Mouse (Mus musculus) CH12.LX (cell line): ENCODE measurements around the gene 9530053A07Rik. TPM values are rescaled to one million over a fixed set of nuclear protein-coding genes. Genes with fewer than 3 reads are reported as not detected.
A peak's percentile ranks its signal among the peaks of the same experiment; 100 is the strongest.
"Not testable (repeated sequence)": the region's sequence is repeated elsewhere in the genome, so short reads cannot be mapped to it uniquely, and the experiment has no call there.

ENCODE experiments used
- DNase-seq: peaks from one replicate; pipeline ENCODE4 v3.0.0-alpha.2; 2013; ENCODE audit errors: extremely low read depth
- H3K27ac ChIP-seq: 2 replicates; pipeline ENCODE4 v1.5.1; 2012; ENCODE audit warnings: low read depth, mild to moderate bottlenecking, control low read depth, moderate library complexity; ENCODE audit not compliant: insufficient read depth
- H3K27me3 ChIP-seq: replicated peaks from 2 replicates; pipeline ENCODE3; 2012; ENCODE audit warnings: inconsistent platforms
- H3K36me3 ChIP-seq, 2 experiments: replicated peaks in 1 of 2; 2 replicates each; pipeline versions ENCODE3 to v1.6.1; 2012; ENCODE audit warnings: inconsistent platforms in 1 of 2, low read length in 1 of 2, mild to moderate bottlenecking in 1 of 2, mixed read lengths in 1 of 2, moderate library complexity in 1 of 2; ENCODE audit not compliant: control insufficient read depth in 1 of 2, insufficient read depth in 1 of 2
- H3K4me1 ChIP-seq, 2 experiments: 2 replicates each; pipeline ENCODE4 v1.6.1; 2012; ENCODE audit warnings: inconsistent platforms in 1 of 2, moderate library complexity in 1 of 2; ENCODE audit not compliant: insufficient read depth in 2 of 2, control insufficient read depth in 1 of 2
- H3K4me2 ChIP-seq: 2 replicates; pipeline ENCODE4 v1.6.1; 2012; ENCODE audit warnings: low read depth, mild to moderate bottlenecking, control low read depth; ENCODE audit not compliant: poor library complexity, insufficient read depth, severe bottlenecking
- H3K4me3 ChIP-seq, 3 experiments: fragments of 150-350 bp in 1 of 3; sonication (generic) in 1 of 3; replicated peaks in 1 of 3; 2 replicates each; pipeline versions ENCODE3 to v1.5.1; 2011 to 2012; ENCODE audit warnings: low read depth in 2 of 3, low read length in 2 of 3, mild to moderate bottlenecking in 2 of 3, moderate library complexity in 2 of 3, control low read depth in 1 of 3, improper control_type of control experiment in 1 of 3, inconsistent platforms in 1 of 3, mixed read lengths in 1 of 3; ENCODE audit not compliant: poor library complexity in 1 of 3
- H3K79me2 ChIP-seq: replicated peaks from 2 replicates; pipeline ENCODE4 v1.6.1; 2012; ENCODE audit warnings: mild to moderate bottlenecking, moderate library complexity; ENCODE audit not compliant: control insufficient read depth, poor library complexity, insufficient read depth, severe bottlenecking; ENCODE audit errors: extremely low read depth
- H3K9ac ChIP-seq: 2 replicates; pipeline ENCODE4 v1.6.1; 2012; ENCODE audit warnings: low read depth, mild to moderate bottlenecking, control low read depth, moderate library complexity; ENCODE audit not compliant: insufficient read depth
- H3K9me3 ChIP-seq: replicated peaks from 2 replicates; pipeline ENCODE3; 2012; ENCODE audit warnings: low read length, inconsistent platforms, mixed read lengths
- BHLHE40 ChIP-seq: IDR thresholded peaks from 2 replicates; pipeline ENCODE4 v1.6.1; 2011; ENCODE audit warnings: mild to moderate bottlenecking, low read depth, low read length, improper control_type of control experiment
- CHD1 ChIP-seq: IDR thresholded peaks from 2 replicates; pipeline ENCODE4 v1.6.1; 2012; ENCODE audit warnings: low read depth, low read length, improper control_type of control experiment, inconsistent platforms
- CHD2 ChIP-seq: IDR thresholded peaks from 2 replicates; pipeline ENCODE4 v1.6.1; 2011; ENCODE audit warnings: low read length, improper control_type of control experiment
- CTCF ChIP-seq, 2 experiments: IDR thresholded peaks in 1 of 2; conservative IDR thresholded peaks in 1 of 2; 2 replicates each; pipeline ENCODE4 v1.5.1; 2011 to 2012; ENCODE audit warnings: low read depth in 2 of 2, low read length in 2 of 2, improper control_type of control experiment in 1 of 2, inconsistent platforms in 1 of 2, mild to moderate bottlenecking in 1 of 2, moderate library complexity in 1 of 2
- ELF1 ChIP-seq: IDR thresholded peaks from 2 replicates; pipeline ENCODE4 v1.6.1; 2014; ENCODE audit warnings: low read depth, mild to moderate bottlenecking, inconsistent platforms, low read length, improper control_type of control experiment
- ETS1 ChIP-seq: conservative IDR thresholded peaks from 2 replicates; pipeline ENCODE4 v1.6.1; 2012; ENCODE audit warnings: low read depth, mild to moderate bottlenecking, inconsistent platforms, low read length, improper control_type of control experiment, moderate library complexity
- HCFC1 ChIP-seq: IDR thresholded peaks from 2 replicates; pipeline ENCODE4 v1.6.1; 2012; ENCODE audit warnings: low read depth, mild to moderate bottlenecking, inconsistent platforms, low read length, improper control_type of control experiment
- MAZ ChIP-seq: IDR thresholded peaks from 2 replicates; pipeline ENCODE4 v1.6.1; 2012; ENCODE audit warnings: low read depth, mild to moderate bottlenecking, inconsistent platforms, low read length, improper control_type of control experiment, moderate library complexity
- NELFE ChIP-seq: IDR thresholded peaks from 2 replicates; pipeline ENCODE4 v1.6.1; 2011; ENCODE audit warnings: low read depth, low read length, improper control_type of control experiment
- NRF1 ChIP-seq: IDR thresholded peaks from 2 replicates; pipeline ENCODE4 v1.6.1; 2014; ENCODE audit warnings: low read depth, mild to moderate bottlenecking, inconsistent platforms, low read length, improper control_type of control experiment, moderate library complexity
- PAX5 ChIP-seq: IDR thresholded peaks from 2 replicates; pipeline ENCODE4 v1.6.1; 2012; ENCODE audit warnings: low read length, inconsistent platforms, mixed read lengths
- POLR2A ChIP-seq: IDR thresholded peaks from 2 replicates; pipeline ENCODE4 v1.6.1; 2011; ENCODE audit warnings: low read depth, mild to moderate bottlenecking, improper control_type of control experiment, low read length
- SIN3A ChIP-seq: IDR thresholded peaks from 2 replicates; pipeline ENCODE4 v1.6.1; 2012; ENCODE audit warnings: low read length, improper control_type of control experiment, inconsistent platforms
- SMC3 ChIP-seq: IDR thresholded peaks from 2 replicates; pipeline ENCODE4 v1.6.1; 2011; ENCODE audit warnings: low read depth, low read length, improper control_type of control experiment
- TCF12 ChIP-seq: IDR thresholded peaks from 2 replicates; pipeline ENCODE4 v1.6.1; 2014; ENCODE audit warnings: low read depth, mild to moderate bottlenecking, inconsistent platforms, low read length, improper control_type of control experiment
- UBTF ChIP-seq: IDR thresholded peaks from 2 replicates; pipeline ENCODE4 v1.6.1; 2012; ENCODE audit warnings: low read depth, mild to moderate bottlenecking, inconsistent platforms, low read length, improper control_type of control experiment, moderate library complexity
- USF1 ChIP-seq: IDR thresholded peaks from 2 replicates; pipeline ENCODE4 v1.6.1; 2014; ENCODE audit warnings: low read depth, mild to moderate bottlenecking, inconsistent platforms, low read length, improper control_type of control experiment
- ZC3H11A ChIP-seq: IDR thresholded peaks from 2 replicates; pipeline ENCODE4 v1.6.1; 2012; ENCODE audit warnings: low read depth, mild to moderate bottlenecking, inconsistent platforms, low read length, improper control_type of control experiment
- dilution Hi-C: fragments of 300-500 bp; cut with MboI; formaldehyde crosslinking; loops from 2 replicates; pipeline ENCODE4 v1.14.3; 2020; ENCODE audit warnings: low sequenced_read_pairs; ENCODE audit not compliant: extremely low pct_unique_long_range_greater_than_20kb, extremely low pct_ligation_motif_present
- in situ Hi-C: fragments of 300-500 bp; cut with MboI; formaldehyde crosslinking; loops from 3 replicates; pipeline ENCODE4 v1.14.3; 2019; ENCODE audit warnings: low sequenced_read_pairs, low pct_ligation_motif_present, low pct_unique_long_range_greater_than_20kb, mixed read lengths
- polyA plus RNA-seq: library from polyadenylated mRNA; unstranded; fragments of >175 nt; gene quantifications from 2 replicates; pipeline ENCODE4 v1.2.1, GENCODE M21; 2012; ENCODE audit warnings: low read depth; ENCODE audit not compliant: insufficient read length
- total RNA-seq, 2 experiments: library from RNA; depleted of rRNA; stranded (reverse); fragments of 300-350 nt in 1 of 2; fragments of >200 nt in 1 of 2; gene quantifications; 2 replicates each; pipeline ENCODE4 v1.2.3; 2012 to 2014

9530053A07Rik gene
- total and polyA plus RNA-seq, 3 experiments: 0.03 to 0.64 (median 0.05) TPM

DNA sequence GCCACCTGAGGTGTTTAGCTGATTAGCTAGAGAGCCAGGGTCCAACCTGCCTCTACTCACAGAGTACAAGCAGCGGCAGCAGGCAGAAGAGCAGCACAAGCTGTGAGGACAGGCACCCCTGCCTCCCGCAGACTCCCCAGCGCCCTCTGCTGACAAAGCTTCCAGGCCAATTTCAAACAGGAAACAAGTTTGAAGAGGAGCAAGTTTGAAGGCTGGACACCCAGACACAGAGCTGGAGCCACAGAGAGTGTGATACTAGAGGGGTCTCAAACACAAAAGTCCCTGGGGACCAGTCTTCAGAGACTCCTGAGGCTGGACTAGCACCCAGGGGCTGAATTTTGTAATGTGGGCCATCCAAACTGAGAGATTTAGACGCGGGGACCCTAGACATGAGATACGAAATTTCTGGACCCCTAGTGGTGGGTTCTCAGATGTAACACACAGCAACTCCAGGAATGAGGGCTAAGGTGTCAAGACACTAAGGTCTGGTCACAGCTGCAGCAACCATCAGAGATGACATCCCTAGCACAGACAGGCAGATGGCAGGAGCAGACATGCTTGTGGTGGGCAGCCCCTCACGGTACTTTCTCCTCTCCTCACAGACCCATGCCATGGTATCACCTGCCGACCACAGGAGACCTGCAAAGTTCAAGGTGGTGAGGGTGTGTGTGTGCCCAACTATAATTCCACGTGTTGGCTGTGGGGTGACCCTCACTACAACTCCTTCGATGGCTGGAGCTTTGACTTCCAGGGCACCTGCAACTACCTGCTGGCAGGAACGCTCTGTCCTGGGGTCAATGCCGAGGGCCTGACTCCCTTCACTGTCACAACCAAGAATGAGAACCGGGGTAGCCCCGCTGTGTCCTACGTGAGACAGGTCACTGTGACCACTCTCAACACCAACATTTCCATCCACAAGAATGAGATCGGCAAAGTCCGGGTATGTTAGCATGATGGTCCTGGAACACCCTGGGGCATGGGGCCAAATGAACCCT, 28.4 kb upstream of the 9530053A07Rik start:
- no peak overlapping the region for H3K4me3 ChIP-seq
- H3K9ac ChIP-seq: no peak overlapping the region
- H3K27me3 ChIP-seq: peaks cover 18% of the 10 kb centered on the region
- H3K9me3 ChIP-seq: peaks cover 8% of the 10 kb centered on the region
- in situ Hi-C loops (no loop called here), dilution Hi-C loops (no loop called here)
- H3K4me2 ChIP-seq: no peak overlapping the region
- H3K4me1 ChIP-seq: no peaks in the 10 kb centered on the region
- no peaks in the 10 kb centered on the region for H3K36me3 ChIP-seq
- H3K27ac ChIP-seq: no peak overlapping the region
- H3K79me2 ChIP-seq: no peaks in the 10 kb centered on the region
- TF ChIP-seq MAZ (no peak), CHD1 (no peak), ETS1 (no peak), SMC3 (peak; percentile 33; the same call in 1 of the 2 replicates), CTCF (conservative IDR thresholded peaks at IDR 0.05 in 1 of 2, IDR thresholded peaks at IDR 0.05 in 1 of 2; ENCODE audit: low read depth in 2 of 2, low read length in 2 of 2) (peak in 1 of 2 experiments; percentile 52; a peak in 2 of 4 replicates), POLR2A (no peak), ELF1 (no peak), SIN3A (no peak)
- DNase-seq: peak; percentile 17

DNA sequence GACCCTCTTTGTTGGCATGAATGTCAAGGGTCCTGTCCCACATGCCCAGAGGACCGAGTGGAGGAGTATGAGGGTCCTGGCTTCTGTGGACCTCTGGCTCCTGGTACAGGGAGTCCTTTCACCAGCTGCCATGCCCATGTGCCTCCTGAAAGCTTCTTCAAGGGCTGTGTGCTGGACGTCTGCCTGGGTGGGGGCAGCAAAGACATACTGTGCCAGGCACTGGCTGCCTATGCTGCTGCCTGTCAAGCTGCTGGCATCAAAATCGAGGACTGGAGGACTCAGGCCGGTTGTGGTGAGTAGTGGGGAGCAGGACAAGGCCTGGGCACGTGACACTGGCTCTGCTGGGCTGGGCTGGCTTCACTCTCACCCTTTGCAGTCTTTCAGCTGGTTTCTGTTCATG, 26.3 kb upstream of the 9530053A07Rik start:
- H3K9ac ChIP-seq, dilution Hi-C loops, H3K4me1 ChIP-seq, H3K4me3 ChIP-seq, DNase-seq, H3K4me2 ChIP-seq, H3K27ac ChIP-seq, in situ Hi-C loops, H3K36me3 ChIP-seq, H3K79me2 ChIP-seq, H3K9me3 ChIP-seq: not testable (repeated sequence)
- peaks cover 34% of the 10 kb centered on the region for H3K27me3 ChIP-seq

DNA sequence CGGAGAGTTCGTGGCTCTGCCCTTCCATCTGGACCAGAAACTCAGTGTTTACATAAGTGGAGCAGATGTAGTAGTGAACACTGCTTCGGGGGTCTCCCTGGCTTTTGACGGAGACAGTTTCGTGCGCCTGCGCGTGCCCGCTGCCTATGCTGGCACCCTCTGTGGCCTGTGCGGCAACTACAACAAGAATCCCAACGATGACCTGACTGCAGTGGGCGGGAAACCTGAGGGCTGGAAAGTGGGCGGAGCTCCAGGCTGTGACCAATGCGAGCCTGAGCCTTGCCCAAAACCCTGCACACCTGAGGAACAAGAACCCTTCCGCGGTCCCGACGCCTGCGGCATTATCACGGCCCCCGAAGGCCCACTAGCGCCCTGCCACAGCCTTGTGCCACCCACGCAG, 24.6 kb upstream of the 9530053A07Rik start:
- H3K9me3 ChIP-seq: peaks cover 3% of the 10 kb centered on the region
- in situ Hi-C loops (no loop called here), dilution Hi-C loops (no loop called here)
- H3K27me3 ChIP-seq: peaks cover 48% of the 10 kb centered on the region
- no peak overlapping the region for H3K27ac ChIP-seq
- H3K79me2 ChIP-seq: no peaks in the 10 kb centered on the region
- H3K9ac ChIP-seq: no peak overlapping the region
- no peak for DNase-seq
- no peaks in the 10 kb centered on the region for H3K4me1 ChIP-seq
- H3K4me2 ChIP-seq: no peak overlapping the region
- no peak for TF ChIP-seq ZC3H11A
- TF ChIP-seq NRF1: no peak
- no peak for TF ChIP-seq NELFE
- TF ChIP-seq USF1: no peak
- TF ChIP-seq HCFC1: no peak
- no peak for TF ChIP-seq UBTF
- no peak for TF ChIP-seq CHD2
- no peak for TF ChIP-seq BHLHE40
- TF ChIP-seq TCF12: no peak
- no peak for TF ChIP-seq CHD1
- no peak for TF ChIP-seq PAX5
- no peak overlapping the region for H3K4me3 ChIP-seq
- no peaks in the 10 kb centered on the region for H3K36me3 ChIP-seq
